In genomic region chr1:75445751-75446611, GRCm38 (mm10) we compare ENCODE assay signal across 8 mouse cellular contexts. TPM values are rescaled to one million over a fixed set of nuclear protein-coding genes. Genes with fewer than 3 reads are reported as not detected.
DNase-seq lines count a peak whose midpoint lies in the region; ATAC-seq and TF ChIP-seq lines count a peak whose summit lies in the region.

No protein-coding gene starts in this region.

- DNase-seq in B cell, adult 2 months, result peak; percentile 85
- DNase-seq in adrenal gland, postnatal 14 days, result peak; percentile 86
- peak; percentile 61 to 65 for DNase-seq in heart, adult 9 months (ENCODE audit: low spot score in 2 of 2)
- DNase-seq in kidney, adult 8-10 months, result peak; percentile 39 to 68
- DNase-seq in liver, adult 2 months (ENCODE audit: extremely low read depth, low read depth, low spot score), result peak; percentile 16

- H3K79me2 ChIP-seq in liver, adult 2 months (ENCODE audit: control insufficient read depth, insufficient read depth, low read length), result no peaks in the 10 kb centered on the region

- ATAC-seq in embryonic facial prominence, embryonic 13.5 days (ENCODE audit: insufficient number of reproducible peaks, insufficient read depth, low FRiP score, low TSS enrichment, low read depth), result 0 out of 2 replicates have a peak, but pooled peaks have one; percentile 12
- peak; percentile 62; the same call in 1 of the 2 replicates for ATAC-seq in monocyte, adult 5-6 weeks (replicated peaks; ENCODE audit: insufficient number of reproducible peaks, low FRiP score, low TSS enrichment, poor library complexity, severe bottlenecking)
- ATAC-seq in stomach, embryonic 15.5 days (ENCODE audit: insufficient read depth, low FRiP score, low read depth), result peak; percentile 25; the same call in 1 of the 2 replicates

- no peak for TF ChIP-seq POLR2A in liver, adult 2 months (IDR thresholded peaks at IDR 0.05; ENCODE audit: extremely low read depth, insufficient read depth, low read length)

- peak overlapping the region; percentile 19; the same call in 1 of the 2 replicates for H3K4me3 ChIP-seq in embryonic facial prominence, embryonic 13.5 days
- H3K4me3 ChIP-seq in liver, adult 2 months (ENCODE audit: insufficient read depth, low read depth, low read length), result no peak overlapping the region
- peak overlapping the region; percentile 8; the same call in 1 of the 2 replicates for H3K4me3 ChIP-seq in stomach, embryonic 15.5 days (replicated peaks)

- H3K36me3 ChIP-seq in embryonic facial prominence, embryonic 13.5 days, result peaks cover 9% of the 10 kb centered on the region
- H3K36me3 ChIP-seq in liver, adult 2 months (ENCODE audit: control insufficient read depth, insufficient read depth, low read length), result no peaks in the 10 kb centered on the region
- H3K36me3 ChIP-seq in stomach, embryonic 15.5 days, result no peaks in the 10 kb centered on the region; the same call in 1 of the 2 replicates

- no peak overlapping the region for H3K27ac ChIP-seq in embryonic facial prominence, embryonic 13.5 days
- H3K27ac ChIP-seq in liver, adult 2 months (replicated peaks; ENCODE audit: insufficient read depth, low read depth, low read length), result no peak overlapping the region
- H3K27ac ChIP-seq in stomach, embryonic 15.5 days, result no peak overlapping the region; the same call in 1 of the 2 replicates

- H3K9me3 ChIP-seq in embryonic facial prominence, embryonic 13.5 days, result no peaks in the 10 kb centered on the region
- no peaks in the 10 kb centered on the region for H3K9me3 ChIP-seq in stomach, embryonic 15.5 days

- under 1% methylated on average over 22 of the region's 22 CpGs for WGBS in embryonic facial prominence, embryonic 13.5 days
- WGBS in liver, adult 2 months, result 4% methylated on average over 22 of the region's 22 CpGs
- WGBS in stomach, embryonic 15.5 days, result 2% methylated on average over 22 of the region's 22 CpGs

- peaks cover 70% of the 10 kb centered on the region for H3K27me3 ChIP-seq in embryonic facial prominence, embryonic 13.5 days
- H3K27me3 ChIP-seq in liver, adult 2 months (ENCODE audit: control insufficient read depth, insufficient read depth, low read length), result peaks cover 15% of the 10 kb centered on the region
- peaks cover 46% of the 10 kb centered on the region for H3K27me3 ChIP-seq in stomach, embryonic 15.5 days (replicated peaks)

- H3K4me1 ChIP-seq in embryonic facial prominence, embryonic 13.5 days, result peaks cover 81% of the 10 kb centered on the region
- peaks cover 3% of the 10 kb centered on the region; the same call in 1 of the 2 replicates for H3K4me1 ChIP-seq in liver, adult 2 months (ENCODE audit: control insufficient read depth, insufficient read depth, low read length)
- H3K4me1 ChIP-seq in stomach, embryonic 15.5 days, result peaks cover 57% of the 10 kb centered on the region

- H3K9ac ChIP-seq in embryonic facial prominence, embryonic 13.5 days, result 0 out of 2 replicates have a peak overlapping the region, but pooled peaks have one; percentile 27
- no peak overlapping the region for H3K9ac ChIP-seq in liver, adult 2 months (ENCODE audit: low read depth, low read length)
- H3K9ac ChIP-seq in stomach, embryonic 15.5 days, result no peak overlapping the region

- H3K4me2 ChIP-seq in embryonic facial prominence, embryonic 13.5 days, result peak overlapping the region; percentile 44
- peak overlapping the region; percentile 46 for H3K4me2 ChIP-seq in stomach, embryonic 15.5 days

- TF ChIP-seq CTCF in liver, adult 2 months (IDR thresholded peaks at IDR 0.05; ENCODE audit: low read depth, low read length), result peak; percentile 97

RNA-seq across cellular contexts. Expression of gene Asic4, which starts 4.3 kb away (rescaled TPM):
- total RNA-seq in adrenal gland, postnatal 14 days (2021), result 3.8 and 4.2 TPM in 2 replicates
- polyA plus RNA-seq in embryonic facial prominence, embryonic 13.5 days (2015; fragmentation: Nextera tagmentation; extraction: Ambion mirVana), result 0.30 and 0.45 TPM in 2 replicates
- not detected in 2 replicates for total RNA-seq in liver, adult 2 months (2014; rRNA removed)
- polyA plus RNA-seq in liver, adult 2 months (2012; rRNA removed), result not detected in 2 replicates
- total RNA-seq in monocyte, adult 5-6 weeks (2017), result not detected in 3 replicates
- 2.0 and 2.1 TPM in 2 replicates for polyA plus RNA-seq in stomach, embryonic 15.5 days (2015; fragmentation: Nextera tagmentation; extraction: Ambion mirVana)

RNA-seq across cellular contexts. Expression of gene Gmppa, which starts 10.3 kb away (rescaled TPM):
- 58.8 and 74.2 TPM in 2 replicates for total RNA-seq in adrenal gland, postnatal 14 days (2021)
- 74.2 and 83.0 TPM in 2 replicates for polyA plus RNA-seq in embryonic facial prominence, embryonic 13.5 days (2015; fragmentation: Nextera tagmentation; extraction: Ambion mirVana)
- total RNA-seq in liver, adult 2 months (2014; rRNA removed), result 18.3 and 19.9 TPM in 2 replicates
- 49.8 and 86.4 TPM in 2 replicates for polyA plus RNA-seq in liver, adult 2 months (2012; rRNA removed)
- total RNA-seq in monocyte, adult 5-6 weeks (2017), result 39.2 to 56.0 TPM (median 55.4 TPM) in 3 replicates
- 103 TPM in 2 replicates for polyA plus RNA-seq in stomach, embryonic 15.5 days (2015; fragmentation: Nextera tagmentation; extraction: Ambion mirVana)

RNA-seq across cellular contexts. Expression of gene Chpf, which starts 33.1 kb away (rescaled TPM):
- 40.7 and 47.0 TPM in 2 replicates for total RNA-seq in adrenal gland, postnatal 14 days (2021)
- polyA plus RNA-seq in embryonic facial prominence, embryonic 13.5 days (2015; fragmentation: Nextera tagmentation; extraction: Ambion mirVana), result 30.6 and 31.5 TPM in 2 replicates
- total RNA-seq in liver, adult 2 months (2014; rRNA removed), result 1.4 and 1.9 TPM in 2 replicates
- 2.9 and 3.4 TPM in 2 replicates for polyA plus RNA-seq in liver, adult 2 months (2012; rRNA removed)
- total RNA-seq in monocyte, adult 5-6 weeks (2017), result 3.6 to 11.4 TPM (median 4.3 TPM) in 3 replicates
- 40.9 and 41.9 TPM in 2 replicates for polyA plus RNA-seq in stomach, embryonic 15.5 days (2015; fragmentation: Nextera tagmentation; extraction: Ambion mirVana)

RNA-seq across cellular contexts. Expression of gene Tmem198, which starts 33.4 kb away (rescaled TPM):
- total RNA-seq in adrenal gland, postnatal 14 days (2021), result 2.9 and 3.3 TPM in 2 replicates
- 1.1 and 1.5 TPM in 2 replicates for polyA plus RNA-seq in embryonic facial prominence, embryonic 13.5 days (2015; fragmentation: Nextera tagmentation; extraction: Ambion mirVana)
- 0.55 TPM in 1 of 2 replicates, not detected in the other for total RNA-seq in liver, adult 2 months (2014; rRNA removed)
- 0.06 and 0.15 TPM in 2 replicates for polyA plus RNA-seq in liver, adult 2 months (2012; rRNA removed)
- total RNA-seq in monocyte, adult 5-6 weeks (2017), result 0.21 to 3.7 TPM (median 0.86 TPM) in 3 replicates
- 2.3 and 2.7 TPM in 2 replicates for polyA plus RNA-seq in stomach, embryonic 15.5 days (2015; fragmentation: Nextera tagmentation; extraction: Ambion mirVana)

Comparison
In these comparisons a context has a peak if more than half of its experiments do, and no peak if none do; other contexts are left out.
1. DNase-seq: peak in every context shown above with its lines; median percentile 86 in adrenal gland, postnatal 14 days; 85 in B cell, adult 2 months; 63 in heart, adult 9 months; 54 in kidney, adult 8-10 months; 16 in liver, adult 2 months.
2. ATAC-seq: peak in every context shown above with its lines; median percentile 62 in monocyte, adult 5-6 weeks; 25 in stomach, embryonic 15.5 days; 12 in embryonic facial prominence, embryonic 13.5 days.